Mouse (Mus musculus): ENCODE measurements around the gene Mis18a.

Gene Mis18a

DNA sequence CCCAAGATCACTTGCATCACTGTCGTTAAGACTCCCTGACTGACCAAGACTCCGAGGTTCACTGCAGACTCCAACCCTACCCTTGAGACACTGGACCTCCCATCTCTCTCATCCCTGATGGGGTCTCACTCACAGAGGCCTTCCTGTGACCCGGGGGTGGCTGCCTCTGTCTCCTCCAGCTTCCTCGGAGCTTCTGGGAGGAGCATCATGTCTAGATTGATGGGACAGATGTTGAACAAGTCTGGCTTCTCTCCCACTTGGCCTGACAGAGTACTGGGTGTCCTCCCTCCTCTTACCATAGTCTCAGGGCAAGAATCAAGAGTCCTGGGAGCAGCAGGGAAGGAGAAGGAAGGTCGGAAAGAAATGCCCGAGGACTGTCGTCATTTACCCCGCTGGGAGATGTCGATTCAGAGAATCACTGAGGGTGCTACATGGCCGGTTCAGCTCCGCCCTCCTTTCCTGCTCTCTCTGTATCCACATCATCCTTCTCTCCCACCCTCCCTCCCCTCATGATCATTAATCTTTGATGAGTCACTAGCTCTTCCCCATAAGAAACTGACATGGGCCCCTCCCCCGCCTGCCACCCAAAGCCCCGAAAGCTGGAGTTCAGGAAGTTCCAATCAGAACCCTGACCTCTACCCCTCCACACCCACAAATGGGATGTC lies 22.9 kb downstream of the Mis18a start:
- DNase-seq (ENCODE audit: low spot score in 2 of 2): no peak

DNA sequence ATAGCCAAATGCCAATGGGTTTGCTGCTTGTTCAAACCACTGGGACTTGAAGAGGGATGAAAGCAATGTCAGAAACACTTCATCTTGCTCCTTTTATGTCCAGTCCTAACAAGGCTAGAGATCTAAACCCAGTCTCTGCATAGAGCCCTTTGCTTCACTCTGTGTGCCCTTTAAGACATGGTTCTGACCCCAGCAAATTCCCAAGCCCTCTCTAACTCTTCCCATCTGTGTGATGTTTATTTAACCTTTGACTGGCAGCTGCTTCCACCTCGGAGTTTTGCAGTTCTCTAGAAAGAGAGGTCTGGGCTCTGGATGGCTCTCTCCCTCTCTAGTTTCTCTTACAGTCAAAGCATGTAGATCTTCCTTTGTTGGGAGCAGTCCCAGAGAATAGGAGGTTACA lies 23.6 kb downstream of the Mis18a start:
- no peak for DNase-seq (ENCODE audit: low spot score in 2 of 2)

DNA sequence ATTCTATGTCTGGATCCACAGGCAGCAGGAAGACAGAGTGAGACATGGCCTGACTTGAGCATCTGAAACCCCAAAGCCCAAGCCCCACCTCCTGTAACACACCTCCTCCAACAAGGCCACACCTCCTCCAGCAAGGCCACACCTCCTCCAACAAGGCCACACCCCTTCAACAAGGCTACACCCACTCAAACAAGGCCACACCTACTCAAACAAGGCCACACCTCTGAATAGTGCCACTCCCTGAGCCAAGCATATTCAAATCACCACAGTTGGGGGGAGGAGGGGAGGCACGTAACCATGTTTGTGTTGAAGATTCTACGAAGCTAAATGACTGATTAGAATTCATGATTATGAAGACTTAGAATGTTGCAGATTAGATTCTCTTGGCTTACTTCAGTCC lies 25.7 kb downstream of the Mis18a start:
- DNase-seq (ENCODE audit: low spot score in 2 of 2): no peak

DNA sequence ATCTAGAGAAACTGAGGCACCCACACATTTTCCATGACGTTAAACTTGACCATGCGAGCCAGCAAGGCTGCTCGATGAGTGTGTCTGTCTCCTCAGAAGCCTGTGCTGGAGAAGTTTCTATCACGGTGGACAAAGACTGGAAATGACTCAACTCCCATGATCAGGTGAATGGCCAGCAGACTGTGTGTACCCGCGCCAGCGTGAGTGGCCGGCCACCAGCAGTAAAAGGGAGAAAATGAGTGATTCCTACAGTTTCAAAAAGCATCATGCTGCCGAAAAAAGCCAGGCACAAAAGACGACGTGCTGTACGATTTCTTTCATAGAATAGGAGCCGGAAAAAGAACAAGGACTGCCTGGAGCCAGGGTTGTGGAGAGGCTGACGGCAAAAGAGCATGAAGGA lies 27.8 kb downstream of the Mis18a start:
- DNase-seq (ENCODE audit: low spot score in 2 of 2): no peak

DNA sequence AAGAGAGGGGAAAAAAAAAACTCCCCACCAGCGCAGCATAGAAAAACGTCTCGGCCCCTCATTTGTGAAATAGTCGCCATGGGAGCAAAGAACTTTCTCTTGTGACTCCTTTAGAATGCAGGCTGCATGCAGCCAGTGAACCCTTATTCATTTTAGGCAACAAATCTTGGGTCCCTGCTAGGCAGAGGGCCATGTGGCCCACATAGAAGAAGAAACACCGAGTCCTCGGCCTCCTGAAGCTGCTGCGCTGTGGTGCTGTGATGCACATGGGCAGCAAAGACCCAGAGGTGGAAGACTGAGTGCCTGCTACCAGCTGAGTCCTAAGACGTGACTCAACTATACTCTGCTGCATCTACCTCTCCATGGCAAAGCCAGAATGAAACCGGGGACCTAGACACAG lies 30.9 kb downstream of the Mis18a start:
- no peak for DNase-seq (ENCODE audit: low spot score in 2 of 2)

DNA sequence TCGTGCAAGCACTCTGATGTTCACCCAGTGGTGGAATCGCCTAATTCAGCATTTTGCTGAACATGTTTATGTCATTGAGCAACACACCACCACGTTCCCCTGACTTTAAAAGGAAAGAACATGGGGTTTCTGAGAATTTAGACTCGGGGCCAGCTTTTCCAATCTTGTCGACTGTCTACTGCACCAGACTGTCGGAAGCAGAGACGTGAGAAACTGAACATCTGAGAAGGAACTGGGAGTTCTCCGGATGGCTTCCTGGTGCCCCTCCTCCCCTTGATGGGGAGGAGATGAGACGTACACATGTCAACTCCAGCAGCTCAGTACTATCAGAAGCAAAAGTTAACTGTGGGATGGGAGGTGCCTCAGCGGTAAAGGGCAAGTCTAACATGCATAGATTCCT lies 32.1 kb downstream of the Mis18a start:
- DNase-seq (ENCODE audit: low spot score in 2 of 2): no peak

DNA sequence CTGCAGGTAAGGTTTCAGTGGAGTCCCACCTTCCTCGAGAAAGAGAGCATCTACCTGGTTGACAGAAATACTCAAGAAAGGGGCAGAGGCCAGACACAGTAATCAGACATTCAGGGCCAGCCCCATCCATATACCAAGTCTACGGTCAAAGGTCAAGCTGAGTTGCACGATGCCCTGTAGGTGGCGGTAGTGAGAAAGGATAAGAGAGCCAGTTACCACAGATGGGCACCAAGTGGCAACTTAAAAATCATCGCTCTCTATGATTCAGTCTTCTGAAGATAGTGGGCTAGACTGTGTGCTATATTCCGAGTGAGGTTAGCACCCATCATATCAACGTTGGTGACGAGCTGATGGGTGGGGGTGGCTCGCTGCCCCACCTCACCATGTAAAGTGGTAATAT lies 32.5 kb downstream of the Mis18a start:
- no peak for DNase-seq (ENCODE audit: low spot score in 2 of 2)

DNA sequence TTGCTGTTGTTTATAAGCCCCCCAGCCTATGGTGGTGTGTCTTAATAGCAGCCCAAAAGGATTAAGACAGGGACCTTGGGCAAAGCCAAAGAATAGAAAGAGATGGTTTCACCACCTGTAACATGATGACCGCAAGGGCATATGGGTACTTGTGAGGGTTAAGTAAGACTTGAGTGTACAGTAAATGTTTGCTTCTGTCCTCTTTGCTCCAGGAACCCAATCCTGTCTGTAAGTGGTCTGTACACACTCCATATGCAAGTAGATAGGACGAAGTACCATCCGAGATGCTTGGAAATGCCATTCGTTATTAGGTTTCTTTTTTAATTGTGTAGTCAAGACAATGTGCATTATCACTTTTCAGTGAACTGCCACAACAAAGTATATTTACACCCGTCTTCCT lies 33.6 kb downstream of the Mis18a start:
- DNase-seq (ENCODE audit: low spot score in 2 of 2): no peak

DNA sequence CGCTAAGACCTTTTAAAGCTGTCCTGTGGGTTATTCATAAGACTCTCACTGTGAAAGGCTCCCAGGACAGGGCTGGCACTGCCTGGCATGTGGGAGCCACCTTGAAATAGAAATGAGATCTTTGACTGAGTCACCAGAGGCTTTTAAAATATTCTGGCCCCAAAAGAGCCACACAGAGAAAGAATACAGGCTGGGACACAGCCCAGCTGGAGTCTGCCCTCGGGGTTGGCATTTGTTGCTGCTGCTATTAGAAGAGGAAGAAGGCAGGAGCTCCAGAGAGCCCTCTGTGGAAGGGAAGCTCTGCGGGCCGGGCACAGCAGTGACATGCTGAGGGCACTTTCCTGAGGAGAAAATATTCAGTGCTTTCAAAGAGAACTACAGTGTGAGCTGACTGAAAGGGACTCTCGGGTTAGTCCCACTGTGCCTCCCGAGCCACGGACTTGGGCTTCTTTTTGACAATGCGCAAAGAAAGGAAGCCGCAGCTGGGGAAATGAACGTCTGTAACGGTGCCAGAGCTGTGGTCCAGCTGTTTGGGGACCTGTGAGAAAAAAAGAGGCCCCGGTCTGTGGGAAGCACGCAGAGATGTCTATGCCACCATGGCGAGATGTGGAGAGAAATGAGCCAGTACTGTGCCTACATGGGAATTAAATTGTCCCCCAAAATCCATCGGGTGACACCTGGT lies 34.4 kb downstream of the Mis18a start:
- DNase-seq (ENCODE audit: low spot score in 2 of 2): no peak

DNA sequence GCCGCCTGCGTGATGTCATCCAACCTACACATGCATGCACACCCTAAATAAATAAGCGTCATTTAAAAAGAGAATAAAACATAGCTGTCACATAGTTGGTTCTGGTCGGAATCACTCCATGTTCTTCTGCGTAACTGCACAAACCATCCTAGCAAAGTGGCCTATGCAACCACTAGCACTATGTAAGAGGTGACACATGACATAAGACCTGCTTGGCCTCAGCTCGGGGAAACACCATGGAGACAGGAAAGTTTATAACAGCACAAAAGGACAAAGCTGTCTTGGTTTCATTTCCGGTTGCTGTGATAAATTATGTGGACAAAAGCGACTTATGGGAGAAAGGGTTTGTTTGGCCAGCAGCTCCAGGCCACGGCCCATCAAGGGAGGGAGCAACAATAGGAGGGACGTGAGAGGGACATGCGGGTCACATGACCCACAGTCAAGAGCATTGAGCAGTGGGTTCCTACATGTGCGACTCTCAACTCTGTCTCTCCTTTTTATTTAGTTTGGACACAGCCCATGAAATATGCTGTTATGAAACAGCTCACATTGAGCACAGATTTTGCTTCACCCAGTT lies 39.4 kb downstream of the Mis18a start:
- no peak for DNase-seq (ENCODE audit: low spot score in 2 of 2)

DNA sequence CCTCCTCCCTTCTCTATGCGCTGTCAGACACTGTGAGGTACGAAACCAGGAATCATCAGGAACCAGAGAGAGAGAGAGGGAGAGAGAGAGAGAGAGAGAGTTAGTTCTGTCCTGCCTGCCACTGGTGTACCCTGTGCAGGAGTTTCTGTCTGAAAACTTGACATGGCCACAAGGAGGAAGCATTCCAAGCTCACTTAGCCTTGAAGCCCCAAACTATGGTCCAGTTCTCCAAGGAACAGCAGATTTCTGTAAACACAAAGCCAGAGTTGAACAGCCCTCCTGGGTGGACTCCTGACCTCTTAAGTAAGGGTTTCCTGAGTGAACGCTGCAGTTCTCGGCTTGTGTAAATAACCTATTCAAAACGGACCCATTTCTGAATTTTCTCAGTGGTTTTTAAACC lies 40.2 kb downstream of the Mis18a start:
- DNase-seq (ENCODE audit: low spot score in 2 of 2): no peak

DNA sequence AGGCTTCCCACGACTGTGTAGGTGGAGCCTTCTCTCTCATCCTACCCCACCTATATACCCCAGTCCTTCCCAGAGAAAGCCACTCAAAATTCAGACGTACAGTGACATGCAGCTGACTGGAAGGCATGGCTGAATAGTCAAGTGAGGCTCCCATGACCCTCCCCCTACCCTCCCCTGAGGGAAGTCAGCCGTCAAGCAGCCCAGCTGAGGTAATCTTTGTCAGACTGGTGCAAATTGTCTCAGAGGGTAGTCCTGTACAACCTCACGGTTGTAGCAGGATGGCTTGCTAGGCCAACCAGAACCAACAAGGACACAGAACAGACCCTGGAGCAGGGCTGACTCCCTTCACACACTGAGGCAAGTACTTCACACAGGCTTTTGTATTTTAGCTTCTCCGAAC lies 43.1 kb downstream of the Mis18a start:
- no peak for DNase-seq (ENCODE audit: low spot score in 2 of 2)

DNA sequence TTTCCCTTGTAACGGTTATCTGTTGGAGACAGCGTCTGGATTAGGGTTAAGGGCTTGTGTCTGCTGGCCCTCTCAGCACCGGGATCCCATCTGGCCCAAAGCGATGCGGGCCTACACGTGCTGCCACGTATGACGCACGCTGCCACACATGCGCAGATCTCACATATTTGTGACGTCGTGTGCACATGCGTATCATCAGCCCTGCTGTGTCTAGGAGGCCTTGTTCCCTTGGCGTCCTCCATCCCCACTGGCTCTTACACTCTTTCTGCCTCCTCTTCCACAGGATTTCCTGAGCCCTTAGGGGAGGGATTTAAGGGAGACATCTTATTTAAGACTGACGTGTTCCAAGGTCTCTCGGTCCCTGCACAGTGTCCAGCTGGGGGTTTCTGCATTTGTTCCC lies 47.2 kb downstream of the Mis18a start:
- no peak for DNase-seq (ENCODE audit: low spot score in 2 of 2)

DNA sequence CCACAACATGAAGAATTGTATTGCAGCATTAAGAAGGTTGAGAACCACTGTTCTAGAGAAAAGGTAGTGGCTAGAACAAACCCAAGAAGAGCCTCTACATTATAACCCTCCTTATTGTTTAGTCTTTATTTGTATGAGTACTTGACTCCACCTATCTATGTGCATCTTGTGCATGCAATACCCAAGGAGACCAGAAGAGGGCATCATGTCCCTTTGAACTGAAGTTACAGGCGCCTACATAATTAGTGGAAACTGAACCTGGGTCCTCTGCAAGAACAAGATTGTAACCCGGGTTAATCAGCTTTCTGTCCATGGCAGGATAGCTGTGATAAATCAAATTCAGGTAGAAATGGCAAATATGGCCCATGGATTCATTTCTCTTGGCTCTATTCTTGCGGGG lies 48.4 kb downstream of the Mis18a start:
- no peak for DNase-seq (ENCODE audit: low spot score in 2 of 2)

DNA sequence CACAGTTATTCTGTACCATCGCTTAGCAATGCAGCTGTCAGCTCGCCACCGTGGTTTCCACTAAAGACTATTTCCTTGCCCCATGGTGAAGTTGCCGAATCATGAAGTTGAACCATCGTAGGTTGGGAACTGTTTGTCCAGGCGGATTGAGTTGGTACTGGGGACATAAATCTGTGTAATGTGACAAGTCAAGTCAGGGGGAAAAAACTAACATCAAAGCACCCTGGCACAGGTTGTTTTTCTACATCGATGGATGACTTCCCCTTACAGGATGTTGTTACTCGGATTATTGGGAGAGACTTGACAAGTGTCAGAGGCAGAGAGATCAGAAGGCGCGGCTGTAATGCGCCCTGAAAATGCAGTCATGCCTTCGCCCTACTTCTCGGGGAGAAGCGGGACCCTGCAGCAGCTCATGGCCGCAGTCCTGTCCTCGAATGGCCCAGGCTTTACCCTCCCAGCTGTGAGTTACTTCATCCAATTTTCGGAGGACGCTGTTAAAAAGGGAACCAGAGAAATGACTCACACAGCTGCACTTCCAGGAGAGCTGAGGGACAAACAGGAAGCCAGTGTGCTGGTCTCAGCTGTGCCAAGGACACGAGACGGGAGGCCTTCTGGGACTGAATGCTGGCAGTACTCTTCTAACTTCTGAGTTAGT lies 50.2 kb downstream of the Mis18a start:
- no peak for DNase-seq (ENCODE audit: low spot score in 2 of 2)

DNA sequence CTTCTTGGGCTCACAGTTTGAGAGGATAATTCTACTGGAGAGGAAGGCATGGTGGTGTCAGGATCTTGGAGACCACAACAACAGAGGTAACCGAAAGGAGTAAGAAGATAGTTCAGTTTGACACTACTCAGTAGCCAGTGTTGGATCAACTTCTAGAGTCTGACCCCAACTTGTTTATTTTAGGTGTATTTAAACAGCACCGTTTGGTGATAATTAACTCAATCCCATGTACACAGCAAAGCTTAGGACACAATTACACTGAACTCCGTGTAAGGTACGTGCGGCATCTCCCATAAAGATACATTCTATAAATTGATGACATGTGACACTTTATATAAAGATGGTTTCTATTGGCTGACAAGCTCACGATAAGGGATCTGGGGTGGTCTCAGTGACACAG lies 52.6 kb downstream of the Mis18a start:
- DNase-seq (ENCODE audit: low spot score in 2 of 2): no peak

DNA sequence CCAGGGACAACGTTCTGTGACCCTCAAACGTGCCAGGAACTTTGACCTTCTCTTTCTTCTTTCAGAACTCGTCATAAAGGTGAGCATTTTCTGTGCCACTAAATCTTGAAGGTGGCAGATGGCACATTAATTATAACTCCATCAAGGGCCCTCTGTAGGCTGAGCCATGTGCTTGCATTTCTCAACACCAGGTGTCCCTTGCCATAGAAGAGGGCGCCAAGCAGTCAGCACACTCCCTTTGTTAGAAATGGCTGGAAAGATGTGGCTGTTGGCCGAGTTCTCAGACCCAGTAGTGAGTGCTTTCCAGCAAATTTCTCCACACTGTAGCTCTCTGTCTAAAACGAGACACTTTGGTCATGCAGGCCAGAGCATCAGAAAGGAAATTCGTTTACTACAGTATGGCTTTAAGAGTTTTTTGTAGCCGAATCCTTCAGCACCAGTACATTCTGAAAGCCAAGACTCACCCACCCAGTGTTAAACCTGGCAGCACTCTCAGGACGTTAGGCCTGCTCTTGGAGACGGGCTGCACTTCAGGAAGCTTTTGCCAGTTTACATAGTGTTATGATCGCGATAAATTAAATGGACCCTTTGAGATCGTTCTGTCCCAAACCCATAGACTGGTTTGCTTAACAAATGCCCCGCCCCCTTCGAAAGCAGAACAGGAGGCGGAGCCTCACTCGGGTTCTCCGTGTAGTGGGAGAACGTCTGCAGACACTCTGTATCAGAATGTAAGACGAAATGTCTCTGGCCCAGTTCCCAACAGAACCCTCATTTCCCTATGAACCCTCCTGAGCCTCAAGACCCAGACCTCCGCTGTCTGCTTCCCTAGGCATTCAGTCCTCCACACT lies 53.5 kb downstream of the Mis18a start:
- DNase-seq (ENCODE audit: low spot score in 2 of 2): no peak

All from urinary bladder, postnatal 4 days (tissue).